Mouse (Mus musculus): ENCODE measurements around the gene Crabp2.

The Crabp2 gene

GRCm38 (mm10) chr3:87927452-87927851 lies 21.0 kb upstream of the Crabp2 start:
- no peak for DNase-seq (ENCODE audit: low spot score)

GRCm38 (mm10) chr3:87929341-87930077 lies 19.0 kb upstream of the Crabp2 start:
- no peak for DNase-seq (ENCODE audit: low spot score)

- peak; percentile 94 for DNase-seq (ENCODE audit: low spot score)
These were observed 18.2 kb upstream of the Crabp2 start, which contains the start of the genes Isg20l2 and Rrnad1 for GRCm38 (mm10) chr3:87930078-87930795. Isg20l2 (plus strand) TSS chr3:87930314. Rrnad1 (minus strand) TSS chr3:87930717.

- no peak for DNase-seq (ENCODE audit: low spot score)
These were observed 14.4 kb upstream of the Crabp2 start for GRCm38 (mm10) chr3:87934026-87934425.

GRCm38 (mm10) chr3:87934501-87934900 lies 14.0 kb upstream of the Crabp2 start:
- no peak for DNase-seq (ENCODE audit: low spot score)

GRCm38 (mm10) chr3:87935201-87935600 lies 13.3 kb upstream of the Crabp2 start:
- DNase-seq (ENCODE audit: low spot score) = no peak

GRCm38 (mm10) chr3:87935776-87936175 lies 12.7 kb upstream of the Crabp2 start:
- peak; percentile 88 for DNase-seq (ENCODE audit: low spot score)

GRCm38 (mm10) chr3:87940611-87941010 lies 7.9 kb upstream of the Crabp2 start:
- no peak for DNase-seq (ENCODE audit: low spot score)

- DNase-seq (ENCODE audit: low spot score) = no peak
These were observed 6.0 kb upstream of the Crabp2 start for GRCm38 (mm10) chr3:87942471-87942870.

GRCm38 (mm10) chr3:87943586-87943985 lies 4.9 kb upstream of the Crabp2 start:
- no peak for DNase-seq (ENCODE audit: low spot score)

GRCm38 (mm10) chr3:87944838-87945600 lies 3.4 kb upstream of the Crabp2 start:
- no peak for DNase-seq (ENCODE audit: low spot score)

GRCm38 (mm10) chr3:87945781-87946540 lies 2.5 kb upstream of the Crabp2 start:
- no peak for DNase-seq (ENCODE audit: low spot score)

GRCm38 (mm10) chr3:87946541-87946860 lies 2.0 kb upstream of the Crabp2 start:
- no peak for DNase-seq (ENCODE audit: low spot score)

GRCm38 (mm10) chr3:87947056-87947810 lies 1.2 kb upstream of the Crabp2 start:
- DNase-seq (ENCODE audit: low spot score) = no peak

- DNase-seq (ENCODE audit: low spot score) = no peak
These were observed 661 bp upstream of the Crabp2 start for GRCm38 (mm10) chr3:87947811-87948199.

GRCm38 (mm10) chr3:87949266-87949954 lies 944 bp downstream of the Crabp2 start:
- no peak for DNase-seq (ENCODE audit: low spot score)

- DNase-seq (ENCODE audit: low spot score) = no peak
These were observed 1.6 kb downstream of the Crabp2 start for GRCm38 (mm10) chr3:87949955-87950515.

- no peak for DNase-seq (ENCODE audit: low spot score)
These were observed 3.5 kb downstream of the Crabp2 start for GRCm38 (mm10) chr3:87951946-87952345.

GRCm38 (mm10) chr3:87952440-87952839 lies 4.0 kb downstream of the Crabp2 start:
- no peak for DNase-seq (ENCODE audit: low spot score)

- no peak for DNase-seq (ENCODE audit: low spot score)
These were observed 9.6 kb downstream of the Crabp2 start for GRCm38 (mm10) chr3:87958056-87958455.
